Mouse (Mus musculus) brain, adult 2 months (tissue): ENCODE data around the gene Hipk3.

Experiments used
- DNase-seq: peaks from one replicate; pipeline ENCODE4 v3.0.0; 2011; ENCODE audit warnings: low read depth, low spot score

Gene Hipk3

GRCm38 (mm10) chr2:104471161-104471560 is 23.1 kb downstream of the Hipk3 start:
- no peak for DNase-seq

- no peak for DNase-seq
Observed at GRCm38 (mm10) chr2:104470536-104470935, 23.7 kb downstream of the Hipk3 start.

- DNase-seq: peak; percentile 79
Observed at GRCm38 (mm10) chr2:104468419-104468818, 25.8 kb downstream of the Hipk3 start.

- peak; percentile 82 for DNase-seq
Observed at GRCm38 (mm10) chr2:104466908-104467616, 27.2 kb downstream of the Hipk3 start.

GRCm38 (mm10) chr2:104465639-104466430 is 28.4 kb downstream of the Hipk3 start:
- no peak for DNase-seq

- DNase-seq: no peak
Observed at GRCm38 (mm10) chr2:104460021-104460420, 34.2 kb downstream of the Hipk3 start.

- peak; percentile 56 for DNase-seq
Observed at GRCm38 (mm10) chr2:104458569-104459332, 35.5 kb downstream of the Hipk3 start.

- DNase-seq: no peak
Observed at GRCm38 (mm10) chr2:104457106-104457505, 37.1 kb downstream of the Hipk3 start.

GRCm38 (mm10) chr2:104450685-104451084 is 43.6 kb downstream of the Hipk3 start:
- DNase-seq: no peak

- DNase-seq: no peak
Observed at GRCm38 (mm10) chr2:104449191-104449590, 45.1 kb downstream of the Hipk3 start.

GRCm38 (mm10) chr2:104448201-104448600 is 46.0 kb downstream of the Hipk3 start:
- DNase-seq: no peak

GRCm38 (mm10) chr2:104446016-104446415 is 48.2 kb downstream of the Hipk3 start:
- no peak for DNase-seq

GRCm38 (mm10) chr2:104444776-104445175 is 49.5 kb downstream of the Hipk3 start:
- DNase-seq: peak; percentile 91

- DNase-seq: no peak
Observed at GRCm38 (mm10) chr2:104442341-104442740, 51.9 kb downstream of the Hipk3 start.

- no peak for DNase-seq
Observed at GRCm38 (mm10) chr2:104436226-104436625, 58.0 kb downstream of the Hipk3 start.

- DNase-seq: no peak
Observed at GRCm38 (mm10) chr2:104431067-104431466, 63.2 kb downstream of the Hipk3 start.

GRCm38 (mm10) chr2:104430566-104430965 is 63.7 kb downstream of the Hipk3 start:
- DNase-seq: peak; percentile 47

- peak; percentile 51 for DNase-seq
Observed at GRCm38 (mm10) chr2:104426112-104426511, 68.1 kb downstream of the Hipk3 start.

GRCm38 (mm10) chr2:104422230-104422629 is 72.0 kb downstream of the Hipk3 start:
- DNase-seq: peak; percentile 68

GRCm38 (mm10) chr2:104420805-104421204 is 73.4 kb downstream of the Hipk3 start:
- no peak for DNase-seq

GRCm38 (mm10) chr2:104419999-104420398 is 74.2 kb downstream of the Hipk3 start:
- no peak for DNase-seq

- no peak for DNase-seq
Observed at GRCm38 (mm10) chr2:104419411-104419810, 74.8 kb downstream of the Hipk3 start.
